Mouse (Mus musculus): Measurements from ENCODE around the gene Wdr45. TPM values are rescaled to one million over a fixed set of nuclear protein-coding genes. Genes with fewer than 3 reads are reported as not detected.
A peak's percentile ranks its signal among the peaks of the same experiment; 100 is the strongest.

Wdr45 gene
- polyA plus RNA-seq, 1 experiment from 2014 or later, result 222 TPM

DNA sequence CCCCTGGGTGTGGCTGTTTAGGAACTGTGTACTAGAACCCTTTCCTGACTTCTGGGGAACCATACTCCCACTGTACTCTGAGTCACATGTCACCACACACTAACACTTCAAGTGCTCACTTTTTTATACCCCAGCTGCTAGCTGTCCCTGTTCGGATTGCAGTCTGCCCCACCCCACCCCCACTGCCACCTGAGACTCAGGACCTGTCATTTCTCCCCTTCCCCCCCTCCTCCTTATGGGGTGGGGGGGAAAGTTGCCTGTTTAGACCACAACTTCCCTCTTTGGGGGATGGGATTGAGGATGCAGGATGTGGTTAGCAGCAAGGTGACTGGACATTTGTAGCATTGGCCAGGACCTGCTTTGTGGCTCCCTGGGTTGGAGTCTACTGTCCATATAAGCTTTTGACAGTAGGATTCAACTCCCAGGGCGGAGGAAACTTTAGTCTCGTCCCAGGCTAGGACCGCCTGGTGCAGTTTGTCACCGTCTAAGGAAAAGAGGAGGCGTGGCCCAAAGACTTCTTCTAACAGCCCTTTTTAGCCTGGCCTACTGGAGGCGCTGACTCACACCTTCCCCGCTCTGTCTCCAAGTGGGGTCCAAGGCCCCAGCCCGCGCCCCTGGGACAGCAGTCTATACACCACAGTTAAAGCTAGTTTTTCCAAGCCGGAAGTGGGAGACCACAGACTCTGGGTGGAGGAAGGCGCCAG is 40.4 kb upstream of the Wdr45 start:
- Histone ChIP-seq H3K27me3 (replicated peaks; ENCODE audit: insufficient read depth, low read length) (no peaks in the 10 kb centered on the region), H3K36me3 (ENCODE audit: insufficient read depth, low read length) (no peaks in the 10 kb centered on the region), H3K4me2 (replicated peaks; ENCODE audit: low read depth, low read length) (peak overlapping the region; percentile 46), H3K4me3 (ENCODE audit: low read depth, low read length) (no peak overlapping the region), H3K4me1 (ENCODE audit: insufficient read depth, low read depth, low read length) (no peaks in the 10 kb centered on the region), H3K9ac (replicated peaks; ENCODE audit: low read depth) (no peak overlapping the region), H3K9me3 (ENCODE audit: low read length) (no peaks in the 10 kb centered on the region), H3K27ac (ENCODE audit: low read length) (peak overlapping the region; percentile 66)
- DNase-seq (ENCODE audit: low spot score) (peak; percentile 61), ATAC-seq (peak; percentile 46)
- no peak for TF ChIP-seq EP300 (IDR thresholded peaks at IDR 0.05)
- no peak for TF ChIP-seq CTCF (IDR thresholded peaks at IDR 0.05)
- WGBS, result 24% methylated on average over 10 of the region's 12 CpGs

DNA sequence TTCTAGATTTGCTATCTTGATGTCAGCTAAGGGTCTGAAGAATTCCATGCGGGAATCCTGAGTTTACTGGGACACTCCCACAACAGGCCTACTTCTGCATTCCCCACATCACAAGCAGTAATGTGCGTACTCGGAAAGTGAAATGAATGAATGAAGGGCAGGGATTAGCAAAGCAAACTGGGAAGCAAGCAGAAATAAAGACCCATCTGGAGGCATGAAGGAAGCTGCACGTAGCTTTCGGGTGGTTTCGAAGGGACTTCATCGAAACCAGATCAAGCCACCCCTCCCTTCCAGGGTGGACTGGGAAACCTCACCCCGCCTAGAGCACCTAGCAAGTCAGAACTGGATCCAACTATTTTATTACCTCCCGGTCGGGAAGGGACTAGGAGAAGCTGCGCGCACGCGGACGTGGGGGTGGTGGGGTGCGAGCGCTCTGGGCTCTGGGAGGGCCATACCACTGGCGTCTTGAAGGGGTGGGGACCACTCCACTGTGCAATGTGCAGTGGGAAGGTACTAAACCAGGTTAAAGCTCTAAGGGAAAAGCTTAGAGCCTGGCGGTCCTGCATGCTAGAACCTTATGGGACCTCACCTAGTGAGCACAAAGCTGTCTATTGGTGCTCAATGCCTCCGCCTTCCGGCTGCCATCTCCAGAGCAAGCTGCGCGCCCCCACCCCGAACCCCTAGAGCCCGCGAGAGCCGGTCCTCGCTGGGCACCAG is 39.7 kb upstream of the Wdr45 start:
- no peak for DNase-seq (ENCODE audit: low spot score)
- Histone ChIP-seq H3K36me3 (ENCODE audit: insufficient read depth, low read length) (no peaks in the 10 kb centered on the region), H3K4me2 (replicated peaks; ENCODE audit: low read depth, low read length) (peak overlapping the region; percentile 46), H3K9me3 (ENCODE audit: low read length) (no peaks in the 10 kb centered on the region), H3K9ac (replicated peaks; ENCODE audit: low read depth) (no peak overlapping the region), H3K4me1 (ENCODE audit: insufficient read depth, low read depth, low read length) (no peaks in the 10 kb centered on the region), H3K27ac (ENCODE audit: low read length) (peak overlapping the region; percentile 66), H3K4me3 (ENCODE audit: low read depth, low read length) (no peak overlapping the region), H3K27me3 (replicated peaks; ENCODE audit: insufficient read depth, low read length) (no peaks in the 10 kb centered on the region)
- TF ChIP-seq CTCF (IDR thresholded peaks at IDR 0.05) (no peak), EP300 (IDR thresholded peaks at IDR 0.05) (peak; percentile 44; the same call in 1 of the 2 replicates)
- 37% methylated on average over 20 of the region's 28 CpGs for WGBS
- peak; percentile 11 for ATAC-seq

DNA sequence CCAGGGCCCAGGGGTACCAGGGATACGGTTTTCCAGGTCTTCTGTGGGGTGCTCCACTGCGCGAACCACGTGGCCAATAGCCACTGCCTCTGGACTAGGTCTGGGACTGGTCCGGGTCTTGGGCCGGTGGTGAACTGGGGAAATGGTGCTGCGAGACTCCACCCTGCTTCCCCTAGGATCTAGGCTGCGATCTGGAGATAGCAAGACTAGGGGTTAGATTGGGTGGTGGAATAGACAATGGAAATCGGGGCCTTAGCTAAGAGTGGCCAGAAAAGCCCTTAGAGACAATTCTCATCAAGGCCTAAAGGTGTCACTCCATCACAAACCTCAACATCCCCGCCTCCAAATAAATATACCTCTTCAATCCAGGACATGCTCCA is 39.1 kb upstream of the Wdr45 start:
- Histone ChIP-seq H3K4me3 (ENCODE audit: low read depth, low read length) (no peak overlapping the region), H3K27ac (ENCODE audit: low read length) (no peak overlapping the region), H3K36me3 (ENCODE audit: insufficient read depth, low read length) (no peaks in the 10 kb centered on the region), H3K9ac (replicated peaks; ENCODE audit: low read depth) (no peak overlapping the region), H3K27me3 (replicated peaks; ENCODE audit: insufficient read depth, low read length) (no peaks in the 10 kb centered on the region), H3K9me3 (ENCODE audit: low read length) (no peaks in the 10 kb centered on the region), H3K4me2 (replicated peaks; ENCODE audit: low read depth, low read length) (peak overlapping the region; percentile 46), H3K4me1 (ENCODE audit: insufficient read depth, low read depth, low read length) (no peaks in the 10 kb centered on the region)
- DNase-seq (ENCODE audit: low spot score) (no peak), ATAC-seq (no peak)
- 36% methylated on average over 9 of the region's 10 CpGs for WGBS
- no peak for TF ChIP-seq EP300 (IDR thresholded peaks at IDR 0.05)
- 0 out of 2 replicates have a peak, but pooled peaks have one; percentile 17 for TF ChIP-seq CTCF (IDR thresholded peaks at IDR 0.05)

DNA sequence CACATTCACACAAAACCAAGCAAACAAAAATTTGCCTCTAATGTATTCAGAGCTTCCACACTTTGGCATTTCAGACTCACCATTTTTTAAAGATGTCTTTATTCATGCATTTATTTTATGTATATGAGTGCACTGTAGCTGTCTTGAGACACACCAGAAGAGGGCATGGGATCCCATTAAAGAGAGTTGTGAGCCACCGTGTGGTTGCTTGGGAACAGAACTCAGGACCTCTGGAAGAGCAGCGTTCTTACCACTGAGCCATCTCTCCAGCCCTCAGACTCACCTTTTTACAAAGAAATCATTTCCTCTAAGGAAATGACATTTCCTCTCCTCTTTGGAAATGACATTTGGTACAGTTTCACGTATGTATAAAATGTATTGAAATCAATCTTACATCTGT is 35.1 kb upstream of the Wdr45 start:
- H3K4me2 ChIP-seq (replicated peaks; ENCODE audit: low read depth, low read length), result no peak overlapping the region
- 22% methylated on average over 3 of the region's 3 CpGs for WGBS
- no peak overlapping the region for H3K4me3 ChIP-seq (ENCODE audit: low read depth, low read length)
- H3K9me3 ChIP-seq (ENCODE audit: low read length), result no peaks in the 10 kb centered on the region
- H3K36me3 ChIP-seq (ENCODE audit: insufficient read depth, low read length), result no peaks in the 10 kb centered on the region
- DNase-seq (ENCODE audit: low spot score), result no peak
- H3K27me3 ChIP-seq (replicated peaks; ENCODE audit: insufficient read depth, low read length), result no peaks in the 10 kb centered on the region
- no peak for ATAC-seq
- peak; percentile 28; the same call in 1 of the 2 replicates for TF ChIP-seq CTCF (IDR thresholded peaks at IDR 0.05)
- no peak for TF ChIP-seq EP300 (IDR thresholded peaks at IDR 0.05)
- no peak overlapping the region for H3K27ac ChIP-seq (ENCODE audit: low read length)
- H3K4me1 ChIP-seq (ENCODE audit: insufficient read depth, low read depth, low read length), result no peaks in the 10 kb centered on the region
- H3K9ac ChIP-seq (replicated peaks; ENCODE audit: low read depth), result no peak overlapping the region

DNA sequence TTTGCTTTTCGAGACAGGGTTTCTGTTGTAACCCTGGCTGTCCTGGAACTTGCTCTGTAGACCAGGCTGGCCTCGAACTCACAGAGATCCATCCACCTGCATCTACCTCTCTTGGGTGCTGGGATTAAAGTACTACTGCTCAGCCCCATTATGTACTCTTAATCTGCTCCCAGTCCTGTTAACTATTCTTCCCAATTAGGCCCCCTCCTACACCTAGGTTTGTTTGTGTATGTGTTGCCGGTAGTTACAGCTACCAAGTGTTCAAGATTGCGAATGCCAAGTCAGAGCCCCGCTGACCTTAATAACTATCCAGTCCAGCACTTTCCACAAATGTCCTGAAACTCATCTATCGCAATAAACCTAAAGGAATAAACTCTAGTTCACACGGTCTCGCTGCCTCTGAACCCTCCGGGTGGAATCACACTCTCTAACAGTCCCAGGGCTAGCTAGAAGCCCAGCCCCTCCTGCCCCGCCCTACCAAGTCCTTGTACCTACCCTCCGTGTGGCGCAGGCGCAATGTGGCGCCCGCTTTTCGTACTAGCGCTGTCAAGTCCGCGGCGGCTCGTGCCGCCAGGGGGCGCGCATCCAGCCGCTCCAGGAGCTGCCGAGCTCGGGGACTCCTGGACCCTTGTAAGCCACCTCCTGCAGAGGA is 34.6 kb upstream of the Wdr45 start:
- ATAC-seq (peak; percentile 96), DNase-seq (ENCODE audit: low spot score) (peak; percentile 91)
- 17% methylated on average over 26 of the region's 27 CpGs for WGBS
- Histone ChIP-seq H3K4me2 (replicated peaks; ENCODE audit: low read depth, low read length) (peak overlapping the region; percentile 52), H3K4me3 (ENCODE audit: low read depth, low read length) (peak overlapping the region; percentile 10; the same call in 1 of the 2 replicates), H3K36me3 (ENCODE audit: insufficient read depth, low read length) (no peaks in the 10 kb centered on the region), H3K27ac (ENCODE audit: low read length) (peak overlapping the region; percentile 14; the same call in 1 of the 2 replicates), H3K9me3 (ENCODE audit: low read length) (no peaks in the 10 kb centered on the region), H3K4me1 (ENCODE audit: insufficient read depth, low read depth, low read length) (no peaks in the 10 kb centered on the region), H3K9ac (replicated peaks; ENCODE audit: low read depth) (no peak overlapping the region), H3K27me3 (replicated peaks; ENCODE audit: insufficient read depth, low read length) (no peaks in the 10 kb centered on the region)
- TF ChIP-seq EP300 (IDR thresholded peaks at IDR 0.05) (no peak), CTCF (IDR thresholded peaks at IDR 0.05) (peak; percentile 80)

DNA sequence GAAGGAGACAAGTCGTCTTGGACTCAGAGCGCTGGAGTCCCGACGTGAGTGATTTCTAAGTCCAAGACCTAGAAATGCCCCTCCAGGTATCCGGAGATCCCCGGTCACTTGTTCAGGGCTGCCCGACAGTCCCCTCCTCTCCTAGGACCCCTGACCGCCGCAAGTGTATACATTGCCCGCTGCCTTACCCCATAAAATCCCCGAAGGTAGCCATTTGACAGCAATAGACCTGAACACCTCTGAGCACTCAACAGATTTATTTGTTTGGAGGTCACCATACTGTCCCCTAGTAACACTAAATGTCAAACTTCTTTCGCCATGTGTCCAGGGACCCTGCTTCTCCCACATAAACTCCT is 34.1 kb upstream of the Wdr45 start:
- Histone ChIP-seq H3K4me1 (ENCODE audit: insufficient read depth, low read depth, low read length) (no peaks in the 10 kb centered on the region), H3K27me3 (replicated peaks; ENCODE audit: insufficient read depth, low read length) (no peaks in the 10 kb centered on the region), H3K27ac (ENCODE audit: low read length) (no peak overlapping the region), H3K9ac (replicated peaks; ENCODE audit: low read depth) (no peak overlapping the region), H3K4me3 (ENCODE audit: low read depth, low read length) (no peak overlapping the region; the same call in 1 of the 2 replicates), H3K36me3 (ENCODE audit: insufficient read depth, low read length) (no peaks in the 10 kb centered on the region), H3K4me2 (replicated peaks; ENCODE audit: low read depth, low read length) (peak overlapping the region; percentile 52), H3K9me3 (ENCODE audit: low read length) (no peaks in the 10 kb centered on the region)
- ATAC-seq (no peak), DNase-seq (ENCODE audit: low spot score) (no peak)
- TF ChIP-seq CTCF (IDR thresholded peaks at IDR 0.05) (no peak), EP300 (IDR thresholded peaks at IDR 0.05) (no peak)
- WGBS, result 27% methylated on average over 10 of the region's 12 CpGs
